Mouse (Mus musculus): ENCODE measurements around the gene Metrnl.

DNA sequence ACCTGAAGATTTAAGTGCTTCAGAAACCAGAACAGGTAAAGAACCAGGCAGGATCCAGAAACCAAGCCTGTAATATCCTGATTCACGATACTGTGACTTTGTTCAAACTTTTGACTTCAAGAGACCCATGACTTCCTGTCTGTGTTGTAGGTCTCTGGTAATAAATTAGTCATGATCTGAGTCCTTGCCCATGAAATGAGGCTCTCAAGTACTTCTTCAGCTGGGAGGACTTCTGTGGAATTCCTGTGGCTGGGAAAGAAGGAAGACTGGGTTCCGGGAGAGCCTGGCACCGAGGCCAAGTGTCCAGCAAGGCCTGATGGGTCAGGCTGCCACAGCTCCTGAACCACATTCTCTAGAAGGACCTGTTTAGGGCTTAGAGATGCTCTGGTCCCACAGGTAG, 19.4 kb downstream of the Metrnl start:
- TF ChIP-seq CTCF (conservative IDR thresholded peaks at IDR 0.05 in 1 of 2, IDR thresholded peaks at IDR 0.05 in 1 of 2; ENCODE audit: low read depth in 2 of 2, low read length in 2 of 2): no peak
- no peak for TF ChIP-seq ETS1 (conservative IDR thresholded peaks at IDR 0.05; ENCODE audit: low read depth, low read length)
- TF ChIP-seq MAX (IDR thresholded peaks at IDR 0.05; ENCODE audit: low read length): no peak
- no peak for TF ChIP-seq BHLHE40 (IDR thresholded peaks at IDR 0.05; ENCODE audit: low read depth, low read length)
- TF ChIP-seq NRF1 (IDR thresholded peaks at IDR 0.05; ENCODE audit: low read depth, low read length): no peak
